Mouse (Mus musculus) C2C12 (cell line): ENCODE measurements around the gene Gimap8.

Source experiments
- CTCF ChIP-seq: IDR thresholded peaks from one replicate; pipeline ENCODE4 v1.5.1; 2011; ENCODE audit not compliant: control insufficient read depth, insufficient read depth, insufficient read length
- MAX ChIP-seq: IDR thresholded peaks from one replicate; pipeline ENCODE4 v1.6.1; 2011; ENCODE audit warnings: mild to moderate bottlenecking, control low read depth
- MYOD1 ChIP-seq: IDR thresholded peaks from one replicate; pipeline ENCODE4 v1.6.1; 2011; ENCODE audit warnings: low read depth; ENCODE audit not compliant: control insufficient read depth, insufficient read length
- MYOG ChIP-seq: IDR thresholded peaks from one replicate; pipeline ENCODE4 v1.6.1; 2011; ENCODE audit not compliant: control insufficient read depth, insufficient read length; ENCODE audit errors: extremely low read depth

DNA sequence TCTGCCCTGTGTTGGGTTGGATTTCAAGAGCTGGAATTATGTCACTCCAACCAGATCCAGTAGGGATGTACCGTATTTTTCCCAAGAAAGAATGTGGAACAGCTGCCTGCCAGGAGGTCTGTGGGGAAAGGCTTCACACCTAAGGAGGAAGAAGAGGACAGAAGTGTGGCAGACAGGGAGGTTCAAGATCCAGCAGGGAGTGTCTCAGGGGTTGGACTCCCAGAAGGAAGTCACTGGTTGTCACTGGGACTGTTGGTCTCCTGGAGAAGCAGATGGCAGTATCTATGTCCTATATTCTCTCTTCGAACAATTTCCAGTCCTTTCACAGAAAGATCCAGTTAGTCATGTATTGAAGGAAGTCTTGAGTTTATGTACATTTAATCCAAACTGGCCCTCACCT lies 577 bp downstream of the Gimap8 start:
- TF ChIP-seq CTCF = no peak
- no peak for TF ChIP-seq MAX
- TF ChIP-seq MYOG = no peak
- TF ChIP-seq MYOD1 = no peak
